Comparison of ENCODE assay signal across 9 mouse cellular contexts in genomic region chr9:121822585-121822991, GRCm38 (mm10). TPM values are rescaled to one million over a fixed set of nuclear protein-coding genes. Genes with fewer than 3 reads are reported as not detected.
DNase-seq lines count a peak whose midpoint lies in the region; ATAC-seq and TF ChIP-seq lines count a peak whose summit lies in the region.
"Had no signal": no experiment of that assay in that cellular context is flagged by ENCODE, and none has a peak within 500 bp of the region (broad histone marks: within the 10 kb centered on the region; RNA-seq: fewer than 3 reads in every experiment).

No protein-coding gene starts in this region.

- H3K4me1 ChIP-seq in midbrain, embryonic 16.5 days (ENCODE audit: control insufficient read depth, insufficient read depth, low read length): peaks cover 6% of the 10 kb centered on the region; the same call in 1 of the 2 replicates

- H3K36me3 ChIP-seq in midbrain, embryonic 16.5 days (ENCODE audit: control insufficient read depth, insufficient read depth, low read length): no peaks in the 10 kb centered on the region
- H3K36me3 ChIP-seq: limb, embryonic 13.5 days had no signal

- H3K9me3 ChIP-seq in midbrain, embryonic 16.5 days (replicated peaks; ENCODE audit: control insufficient read depth, low read length, poor library complexity, severe bottlenecking): no peaks in the 10 kb centered on the region
- H3K9me3 ChIP-seq: limb, embryonic 13.5 days had no signal

- no peak overlapping the region for H3K4me2 ChIP-seq in midbrain, embryonic 16.5 days (ENCODE audit: low read length)
- H3K4me2 ChIP-seq: limb, embryonic 13.5 days had no signal

- peak; percentile 63; the same call in 1 of the 2 replicates for ATAC-seq in midbrain, embryonic 16.5 days

- WGBS in midbrain, embryonic 16.5 days: 45% methylated on average over 6 of the region's 6 CpGs

- H3K4me3 ChIP-seq in left cerebral cortex, adult 2 months: no peak overlapping the region
- no peak overlapping the region for H3K4me3 ChIP-seq in midbrain, embryonic 16.5 days (ENCODE audit: low read depth, low read length)
- H3K4me3 ChIP-seq: limb, embryonic 13.5 days had no signal

- no peaks in the 10 kb centered on the region for H3K27me3 ChIP-seq in midbrain, embryonic 16.5 days (ENCODE audit: control insufficient read depth, insufficient read depth, low read depth, low read length)
- H3K27me3 ChIP-seq: limb, embryonic 13.5 days had no signal

- no peak for TF ChIP-seq CTCF in left cerebral cortex, adult 2 months (IDR thresholded peaks at IDR 0.05)

- no peak overlapping the region for H3K9ac ChIP-seq in midbrain, embryonic 16.5 days (ENCODE audit: low read depth, low read length)
- H3K9ac ChIP-seq: limb, embryonic 13.5 days had no signal

- H3K27ac ChIP-seq in left cerebral cortex, adult 2 months: peak overlapping the region; percentile 9; the same call in 1 of the 2 replicates
- H3K27ac ChIP-seq in midbrain, embryonic 16.5 days (ENCODE audit: low read length): peak overlapping the region; percentile 53
- H3K27ac ChIP-seq: limb, embryonic 13.5 days had no signal

- intact Hi-C loops in left cerebral cortex, adult 2 months (cut with DNase I): loop anchor here (5.0 kb wide), 1 partner anchor 60 kb away; no protein-coding TSS in a partner anchor

- no peak for DNase-seq in left cerebral cortex, adult 2 months (ENCODE audit: extremely low spot score in 1 of 2, low spot score in 2 of 2)
- DNase-seq in left cerebral cortex, adult 18-20 months (ENCODE audit: low spot score in 2 of 2): no peak
- DNase-seq in cerebellum, postnatal 36 days: peak; percentile 31 to 33
- DNase-seq in kidney, adult 9 months: peak; percentile 33
- DNase-seq in thymus, postnatal 0 days (ENCODE audit: low spot score): no peak
- DNase-seq in thymus, postnatal 10 days (ENCODE audit: low spot score in 2 of 2): no peak

RNA-seq across cellular contexts. Expression of gene Ccdc13, which starts 16.7 kb away (rescaled TPM):
- total RNA-seq in left cerebral cortex, adult 2 months (2021): 1 to 10 TPM; 5.7 to 6.2 TPM
- total RNA-seq in left cerebral cortex, adult 18-20 months (2021): 1 to 10 TPM; 5.1 to 6.1 TPM
- polyA plus RNA-seq in midbrain, embryonic 16.5 days (2015; fragmentation: Nextera tagmentation; extraction: Ambion mirVana): 5.1 and 6.8 TPM in 2 replicates
- 0.24 and 0.29 TPM in 2 replicates for polyA plus RNA-seq in thymus, postnatal 0 days (2015; fragmentation: Nextera tagmentation; extraction: Ambion mirVana)
- polyA plus RNA-seq: spleen, adult 2 months had no signal

RNA-seq across cellular contexts. Expression of gene Hhatl, which starts 30.3 kb away (rescaled TPM):
- total RNA-seq in left cerebral cortex, adult 2 months (2021): 10 to 100 TPM; 20.0 to 21.3 TPM
- total RNA-seq in left cerebral cortex, adult 18-20 months (2021): 10 to 100 TPM; 15.4 to 25.0 TPM
- 0.16 TPM in 1 of 2 replicates, not detected in the other for polyA plus RNA-seq in midbrain, embryonic 16.5 days (2015; fragmentation: Nextera tagmentation; extraction: Ambion mirVana)
- 0.40 and 0.51 TPM in 2 replicates for polyA plus RNA-seq in thymus, postnatal 0 days (2015; fragmentation: Nextera tagmentation; extraction: Ambion mirVana)

RNA-seq across cellular contexts. Expression of gene Higd1a, which starts 35.6 kb away (rescaled TPM):
- 10 to 100 TPM; 90.3 to 93.7 TPM for total RNA-seq in left cerebral cortex, adult 2 months (2021)
- 100 to 1,000 TPM in 1 of 2 experiments, 10 to 100 TPM in 1; 96.5 to 107 TPM for total RNA-seq in left cerebral cortex, adult 18-20 months (2021)
- 143 and 154 TPM in 2 replicates for polyA plus RNA-seq in midbrain, embryonic 16.5 days (2015; fragmentation: Nextera tagmentation; extraction: Ambion mirVana)
- polyA plus RNA-seq in thymus, postnatal 0 days (2015; fragmentation: Nextera tagmentation; extraction: Ambion mirVana): 142 and 156 TPM in 2 replicates

RNA-seq across cellular contexts. Expression of gene Klhl40, which starts 45.2 kb away (rescaled TPM):
- 10 to 100 TPM in 1 of 2 experiments, 1 to 10 TPM in 1; 7.3 to 10.5 TPM for total RNA-seq in left cerebral cortex, adult 2 months (2021)
- total RNA-seq in left cerebral cortex, adult 18-20 months (2021): 1 to 10 TPM; 6.2 to 7.2 TPM
- 1.5 and 1.6 TPM in 2 replicates for polyA plus RNA-seq in midbrain, embryonic 16.5 days (2015; fragmentation: Nextera tagmentation; extraction: Ambion mirVana)
- polyA plus RNA-seq in thymus, postnatal 0 days (2015; fragmentation: Nextera tagmentation; extraction: Ambion mirVana): 0.34 and 0.40 TPM in 2 replicates
- polyA plus RNA-seq: spleen, adult 2 months had no signal

Comparison
In these comparisons a context has a peak if more than half of its experiments do, and no peak if none do; other contexts are left out.
1. DNase-seq: peak in cerebellum, postnatal 36 days (2 of 2) and kidney, adult 9 months (single experiment); none in left cerebral cortex, adult 2 months (0 of 2), left cerebral cortex, adult 18-20 months (0 of 2), thymus, postnatal 0 days (single experiment) and thymus, postnatal 10 days (0 of 2).